Mouse (Mus musculus): Measurements from ENCODE around the gene Tfpt.
"Not testable (repeated sequence)": the region's sequence is repeated elsewhere in the genome, so short reads cannot be mapped to it uniquely, and the experiment has no call there.

Tfpt gene

DNA sequence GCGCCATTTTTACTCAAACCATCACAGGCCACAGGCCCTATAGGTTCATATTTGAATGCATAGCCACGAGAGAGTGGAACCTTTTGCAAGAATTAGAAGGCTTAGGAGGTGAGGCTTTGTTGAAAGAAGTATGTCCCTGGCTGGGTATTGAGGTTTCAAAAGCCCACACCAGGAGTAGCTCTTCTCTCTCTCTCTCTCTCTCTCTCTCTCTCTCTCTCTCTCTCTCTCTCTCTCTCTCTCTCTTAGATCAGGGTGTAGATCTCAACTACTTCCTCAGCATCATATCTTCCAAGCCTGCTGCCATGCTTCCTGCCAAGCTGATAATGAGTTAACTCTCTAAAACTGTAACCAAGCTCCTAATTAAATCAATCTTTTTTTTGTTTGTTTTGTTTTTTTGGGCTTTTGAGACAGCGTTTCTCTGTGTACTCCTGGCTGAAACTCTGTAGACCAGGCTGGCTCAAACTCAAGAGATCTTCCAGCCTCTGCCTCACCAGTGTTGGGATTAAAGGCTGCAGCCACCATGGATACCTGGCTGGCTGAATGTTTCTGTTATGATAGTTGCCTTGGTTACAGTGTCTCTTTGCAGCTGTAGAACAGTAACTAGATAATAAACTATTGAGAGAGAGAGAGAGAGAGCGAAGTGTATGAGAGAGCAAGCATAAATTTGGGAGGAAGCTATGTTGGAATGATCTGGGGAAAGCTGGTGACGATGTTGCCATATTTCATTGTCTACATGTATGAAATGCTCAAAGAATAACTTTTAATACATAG is 53.2 kb downstream of the Tfpt start:
- no peak for DNase-seq (ENCODE audit: low spot score)

DNA sequence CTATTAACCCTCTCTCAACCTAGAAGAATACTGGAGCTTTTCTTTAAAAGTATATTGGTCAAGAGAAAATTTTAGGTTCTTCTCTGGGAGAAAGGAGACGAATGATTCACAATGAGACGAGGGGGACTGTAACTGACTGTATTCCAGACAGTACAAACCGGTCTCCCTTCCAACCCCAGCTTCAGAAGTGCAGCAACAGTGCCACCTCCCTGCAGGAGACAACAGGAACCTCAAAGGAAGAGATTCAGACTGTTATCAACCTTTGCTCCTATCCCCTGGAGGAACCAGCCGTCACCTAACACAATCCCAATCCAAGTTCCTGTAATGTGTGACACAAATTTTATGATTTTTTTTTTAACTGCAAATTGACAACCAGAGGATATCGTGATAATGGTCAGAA is 55.5 kb downstream of the Tfpt start:
- no peak for DNase-seq (ENCODE audit: low spot score)

DNA sequence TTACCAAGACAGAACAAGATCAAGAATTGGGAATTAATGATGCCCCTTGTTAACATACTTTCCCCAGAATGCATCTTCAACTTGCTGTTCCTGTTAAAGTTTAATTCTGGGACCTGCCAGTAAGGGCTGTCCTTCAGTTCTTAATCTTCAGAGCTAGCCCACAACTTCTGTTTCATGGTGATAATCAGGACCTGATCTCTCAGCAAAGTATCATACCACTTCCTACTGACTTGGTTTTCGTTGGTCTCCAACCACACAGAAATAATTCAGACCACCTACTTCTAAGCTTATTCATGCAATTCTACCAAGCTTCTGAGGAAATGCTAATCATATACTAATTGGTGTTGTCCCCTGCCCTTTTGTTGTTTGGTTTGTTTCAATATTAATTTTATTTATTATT is 57.9 kb downstream of the Tfpt start:
- DNase-seq (ENCODE audit: low spot score), result no peak

DNA sequence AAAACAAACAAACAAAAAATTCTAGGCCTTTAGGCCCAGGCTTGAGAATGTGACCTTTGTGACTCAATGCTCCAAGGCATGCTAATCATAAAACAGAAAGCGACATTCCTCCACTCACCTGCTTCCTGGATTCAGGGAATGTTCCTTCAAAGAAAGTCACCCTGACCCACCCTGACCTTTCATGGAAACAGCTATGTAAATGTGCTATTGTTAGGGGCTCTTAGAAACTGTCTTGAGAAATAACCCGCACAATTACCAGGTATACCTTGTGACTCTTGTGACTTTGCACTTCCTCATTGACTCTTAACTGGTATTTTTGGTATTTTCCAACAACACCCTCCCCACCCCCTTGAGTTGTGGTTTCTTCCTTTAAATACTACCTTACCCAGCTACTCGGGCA is 59.1 kb downstream of the Tfpt start:
- DNase-seq (ENCODE audit: low spot score), result not testable (repeated sequence)
